13 mouse cellular contexts compared by ENCODE assay signal in the genomic region with DNA sequence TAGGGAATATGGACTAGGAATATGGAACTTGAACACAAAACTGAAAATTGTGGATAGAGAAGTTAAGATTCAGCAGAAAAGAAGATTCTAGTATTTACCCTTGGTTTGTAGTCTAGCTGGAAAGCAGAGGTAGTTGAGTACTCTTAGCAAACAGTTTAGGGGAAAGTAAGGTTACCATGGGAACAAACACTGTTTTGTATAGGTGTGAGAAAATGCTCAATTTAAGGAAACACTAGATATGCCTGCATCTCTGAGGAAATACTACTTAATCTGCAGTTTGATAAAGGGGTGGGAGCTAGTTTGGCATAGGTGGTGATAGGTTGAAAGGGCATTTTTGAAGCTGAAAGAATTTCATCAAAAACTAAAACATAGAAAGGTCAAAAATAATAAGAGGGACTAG. TPM values are rescaled to one million over a fixed set of nuclear protein-coding genes. Genes with fewer than 3 reads are reported as not detected.
DNase-seq lines count a peak whose midpoint lies in the region; ATAC-seq and TF ChIP-seq lines count a peak whose summit lies in the region.
"Had no signal": no experiment of that assay in that cellular context is flagged by ENCODE, and none has a peak within 500 bp of the region (broad histone marks: within the 10 kb centered on the region; RNA-seq: fewer than 3 reads in every experiment).

No protein-coding gene starts in this region.

- peaks cover 33% of the 10 kb centered on the region for H3K4me1 ChIP-seq in heart, embryonic 15.5 days (replicated peaks)
- peaks cover 4% of the 10 kb centered on the region; the same call in 1 of the 2 replicates for H3K4me1 ChIP-seq in lung, postnatal 0 days (ENCODE audit: insufficient read depth, low read depth, low read length)

- intact Hi-C loops in gastrocnemius, adult 2 months (cut with DNase I) = no loop called here

- H3K27ac ChIP-seq in heart, embryonic 15.5 days = no peak overlapping the region
- no peak overlapping the region for H3K27ac ChIP-seq in lung, postnatal 0 days (ENCODE audit: low read length)
- H3K27ac ChIP-seq in gastrocnemius, adult 2 months = no peak overlapping the region; the same call in 1 of the 2 replicates
- H3K27ac ChIP-seq: embryonic facial prominence, embryonic 15.5 days; intestine, embryonic 15.5 days; limb, embryonic 13.5 days had no signal

- no peak for TF ChIP-seq EP300 in lung, postnatal 0 days (IDR thresholded peaks at IDR 0.05)

- no peaks in the 10 kb centered on the region for H3K27me3 ChIP-seq in heart, embryonic 15.5 days
- H3K27me3 ChIP-seq in lung, postnatal 0 days (replicated peaks; ENCODE audit: insufficient read depth, low read length) = no peaks in the 10 kb centered on the region
- H3K27me3 ChIP-seq: embryonic facial prominence, embryonic 15.5 days; intestine, embryonic 15.5 days; limb, embryonic 13.5 days; megakaryocyte, embryonic 14.5 days had no signal

- H3K36me3 ChIP-seq in heart, embryonic 15.5 days = no peaks in the 10 kb centered on the region
- no peaks in the 10 kb centered on the region for H3K36me3 ChIP-seq in lung, postnatal 0 days (ENCODE audit: insufficient read depth, low read length)
- H3K36me3 ChIP-seq: embryonic facial prominence, embryonic 15.5 days; intestine, embryonic 15.5 days; limb, embryonic 13.5 days had no signal

- DNase-seq in heart, adult 8-10 months (ENCODE audit: low spot score) = no peak
- DNase-seq in lung, postnatal 0 days (ENCODE audit: low spot score) = peak; percentile 55
- DNase-seq in lung, postnatal 36 days = no peak
- peak; percentile 64 for DNase-seq in naive thymus-derived CD4-positive, alpha-beta T cell, adult 2 months (ENCODE audit: low read depth)
- no peak for DNase-seq in gastrocnemius, adult 2 months
- no peak for DNase-seq in layer of hippocampus, adult 11-12 months (ENCODE audit: low spot score)

- no peak overlapping the region for H3K9ac ChIP-seq in heart, embryonic 15.5 days
- no peak overlapping the region for H3K9ac ChIP-seq in lung, postnatal 0 days (replicated peaks; ENCODE audit: low read depth)
- H3K9ac ChIP-seq: embryonic facial prominence, embryonic 15.5 days; intestine, embryonic 15.5 days; limb, embryonic 13.5 days had no signal

- no peak for ATAC-seq in heart, embryonic 15.5 days (replicated peaks; ENCODE audit: insufficient number of reproducible peaks, insufficient read depth, low FRiP score, low read depth)
- ATAC-seq in lung, postnatal 0 days = no peak
- peak; percentile 30 for ATAC-seq in activated CD4-positive, CD25-positive, alpha-beta regulatory T cell, adult 4 months
- ATAC-seq: intestine, embryonic 15.5 days had no signal

- H3K4me3 ChIP-seq in heart, embryonic 15.5 days = peak overlapping the region; percentile 85
- H3K4me3 ChIP-seq in lung, postnatal 0 days (ENCODE audit: low read depth, low read length) = no peak overlapping the region
- H3K4me3 ChIP-seq in gastrocnemius, adult 2 months = no peak overlapping the region
- H3K4me3 ChIP-seq: embryonic facial prominence, embryonic 15.5 days; intestine, embryonic 15.5 days had no signal

- no peak for TF ChIP-seq CTCF in lung, postnatal 0 days (IDR thresholded peaks at IDR 0.05)
- TF ChIP-seq CTCF in gastrocnemius, adult 2 months (IDR thresholded peaks at IDR 0.05) = no peak

- no peaks in the 10 kb centered on the region for H3K9me3 ChIP-seq in heart, embryonic 15.5 days (replicated peaks)
- H3K9me3 ChIP-seq in lung, postnatal 0 days (ENCODE audit: low read length) = no peaks in the 10 kb centered on the region
- H3K9me3 ChIP-seq: embryonic facial prominence, embryonic 15.5 days; G1E; intestine, embryonic 15.5 days; limb, embryonic 13.5 days; megakaryocyte, embryonic 14.5 days had no signal

- H3K4me2 ChIP-seq in heart, embryonic 15.5 days = peak overlapping the region; percentile 86
- H3K4me2 ChIP-seq in lung, postnatal 0 days (replicated peaks; ENCODE audit: low read depth, low read length) = no peak overlapping the region
- H3K4me2 ChIP-seq: embryonic facial prominence, embryonic 15.5 days had no signal

RNA-seq across cellular contexts. Expression of a gene that starts 2.4 kb away (rescaled TPM):
- polyA plus RNA-seq in heart, embryonic 15.5 days (2015; fragmentation: Nextera tagmentation; extraction: Ambion mirVana) = 70.7 and 70.8 TPM in 2 replicates
- 100 to 1,000 TPM; 150 to 176 (median 163) TPM for total RNA-seq in heart, adult 8-10 months (2022)
- polyA plus RNA-seq in lung, postnatal 0 days (2015; fragmentation: Nextera tagmentation; extraction: Ambion mirVana) = 17.2 and 17.5 TPM in 2 replicates
- polyA plus RNA-seq in activated CD4-positive, CD25-positive, alpha-beta regulatory T cell, adult 4 months (2017; shearing (Covaris generic)) = 10 to 100 TPM in 1 of 2 experiments, 1 to 10 TPM in 1; 6.7 to 11.2 TPM
- 10 to 100 TPM; 20.9 to 42.1 TPM for total RNA-seq in gastrocnemius, adult 2 months (2021)

Comparison
In these comparisons a context has a peak if more than half of its experiments do, and no peak if none do; other contexts are left out.
1. DNase-seq: peak in lung, postnatal 0 days (single experiment) and naive thymus-derived CD4-positive, alpha-beta T cell, adult 2 months (single experiment); none in heart, adult 8-10 months (single experiment), lung, postnatal 36 days (single experiment), gastrocnemius, adult 2 months (single experiment) and layer of hippocampus, adult 11-12 months (single experiment).